Mouse (Mus musculus): Measurements from ENCODE around the gene Fyttd1. TPM values are rescaled to one million over a fixed set of nuclear protein-coding genes. Genes with fewer than 3 reads are reported as not detected.

The Fyttd1 gene
- polyA plus RNA-seq, 1 experiment from 2014 or later = 156 TPM

DNA sequence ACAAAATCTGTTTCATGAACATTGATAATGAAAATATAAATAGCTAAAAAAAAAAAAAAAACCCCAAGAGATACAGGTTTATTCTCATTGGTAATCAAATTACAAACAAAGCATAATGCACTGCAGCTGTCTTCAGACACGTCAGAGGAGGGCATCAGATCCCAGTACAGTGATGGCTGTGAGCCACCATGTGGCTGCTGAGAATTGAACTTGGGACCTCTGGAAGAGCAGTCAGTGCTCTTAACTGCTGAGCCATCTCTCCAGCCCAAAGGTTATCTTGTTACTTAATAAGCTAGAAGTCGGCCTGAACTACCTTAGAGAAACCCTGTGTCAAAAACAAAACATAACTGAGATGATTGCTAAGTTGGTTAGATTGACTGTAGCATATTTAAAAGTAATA lies 12.6 kb downstream of the Fyttd1 start:
- DNase-seq (ENCODE audit: low spot score) (no peak), ATAC-seq (replicated peaks; ENCODE audit: insufficient number of reproducible peaks, low FRiP score, low TSS enrichment, low read depth) (no peak)
- no peak overlapping the region for H3K4me2 ChIP-seq (ENCODE audit: low read depth, low read length)
- H3K4me1 ChIP-seq (ENCODE audit: control insufficient read depth, insufficient read depth, low read length) = no peaks in the 10 kb centered on the region
- H3K27me3 ChIP-seq (ENCODE audit: control insufficient read depth, insufficient read depth, low read length) = no peaks in the 10 kb centered on the region
- no peak overlapping the region for H3K9ac ChIP-seq (replicated peaks; ENCODE audit: low read length)
- H3K9me3 ChIP-seq (replicated peaks; ENCODE audit: control insufficient read depth, low read length) = no peaks in the 10 kb centered on the region
- H3K27ac ChIP-seq (replicated peaks; ENCODE audit: low read depth, low read length) = no peak overlapping the region
- H3K36me3 ChIP-seq (replicated peaks; ENCODE audit: control insufficient read depth, insufficient read depth, low read depth, low read length) = no peaks in the 10 kb centered on the region; the same call in 1 of the 2 replicates
- WGBS = 47% methylated on average over 2 of the region's 2 CpGs
- no peak overlapping the region for H3K4me3 ChIP-seq (ENCODE audit: low read depth, low read length)

DNA sequence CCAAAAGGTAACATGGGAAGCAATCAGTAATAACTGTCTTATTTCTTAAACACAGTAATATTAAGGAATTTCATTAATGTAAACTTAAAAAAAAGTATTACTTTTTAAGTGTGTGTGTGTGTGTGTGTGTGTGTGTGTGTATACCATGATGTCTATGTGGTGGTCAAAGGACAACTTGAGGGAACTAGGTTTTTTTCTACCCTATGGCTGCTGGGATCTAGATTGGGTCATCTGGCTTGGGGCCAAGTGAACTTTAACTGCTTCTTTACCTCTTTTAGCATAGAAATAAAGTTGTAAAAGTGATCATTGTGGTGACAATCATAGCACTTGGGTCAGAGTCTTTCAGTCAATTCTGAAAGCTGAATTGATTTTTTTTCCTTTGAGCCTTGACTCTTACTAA lies 18.8 kb downstream of the Fyttd1 start:
- DNase-seq (ENCODE audit: low spot score) = no peak
- Histone ChIP-seq H3K36me3 (replicated peaks; ENCODE audit: control insufficient read depth, insufficient read depth, low read depth, low read length) (peaks cover 3% of the 10 kb centered on the region), H3K27me3 (ENCODE audit: control insufficient read depth, insufficient read depth, low read length) (no peaks in the 10 kb centered on the region), H3K27ac (replicated peaks; ENCODE audit: low read depth, low read length) (no peak overlapping the region), H3K4me2 (ENCODE audit: low read depth, low read length) (no peak overlapping the region), H3K4me1 (ENCODE audit: control insufficient read depth, insufficient read depth, low read length) (no peaks in the 10 kb centered on the region), H3K9me3 (replicated peaks; ENCODE audit: control insufficient read depth, low read length) (no peaks in the 10 kb centered on the region), H3K9ac (replicated peaks; ENCODE audit: low read length) (no peak overlapping the region), H3K4me3 (ENCODE audit: low read depth, low read length) (no peak overlapping the region)
- no peak for ATAC-seq (replicated peaks; ENCODE audit: insufficient number of reproducible peaks, low FRiP score, low TSS enrichment, low read depth)

DNA sequence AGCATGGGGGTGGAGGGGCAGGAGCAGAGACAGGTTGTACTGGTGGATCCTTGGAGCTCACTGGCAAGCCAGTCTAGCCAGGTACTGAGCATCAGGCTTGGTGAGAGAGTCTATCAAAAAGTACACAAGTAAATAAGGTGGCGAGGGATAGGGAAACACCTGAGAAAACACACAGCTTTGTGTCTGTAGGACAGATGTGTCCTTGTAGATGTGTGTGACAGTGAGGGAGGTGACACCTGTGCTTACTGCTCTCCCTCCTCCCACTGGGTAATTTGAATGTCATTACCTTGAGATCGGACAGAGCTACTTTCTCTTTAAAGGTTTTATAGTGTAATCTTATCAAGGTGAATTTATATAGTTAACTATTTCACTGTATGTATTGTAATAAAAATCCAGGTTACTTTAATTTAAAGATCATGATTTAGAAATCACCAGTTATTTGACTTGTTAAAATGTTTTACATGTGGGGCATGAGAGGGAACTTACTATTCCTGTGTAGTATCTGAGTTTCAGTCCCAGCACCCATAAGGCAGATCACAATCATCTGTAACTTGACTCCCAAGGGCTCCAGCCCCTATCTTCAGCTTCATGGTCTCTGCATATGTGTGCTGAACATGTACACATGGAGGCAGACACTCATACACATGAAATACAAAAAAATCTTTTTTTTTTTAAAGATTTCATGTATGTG lies 24.2 kb downstream of the Fyttd1 start:
- Histone ChIP-seq H3K9ac (replicated peaks; ENCODE audit: low read length) (no peak overlapping the region), H3K4me1 (ENCODE audit: control insufficient read depth, insufficient read depth, low read length) (no peaks in the 10 kb centered on the region), H3K36me3 (replicated peaks; ENCODE audit: control insufficient read depth, insufficient read depth, low read depth, low read length) (no peaks in the 10 kb centered on the region), H3K4me3 (ENCODE audit: low read depth, low read length) (no peak overlapping the region), H3K9me3 (replicated peaks; ENCODE audit: control insufficient read depth, low read length) (no peaks in the 10 kb centered on the region), H3K27me3 (ENCODE audit: control insufficient read depth, insufficient read depth, low read length) (no peaks in the 10 kb centered on the region), H3K27ac (replicated peaks; ENCODE audit: low read depth, low read length) (no peak overlapping the region), H3K4me2 (ENCODE audit: low read depth, low read length) (no peak overlapping the region)
- 89% methylated on average over 2 of the region's 2 CpGs for WGBS
- ATAC-seq (replicated peaks; ENCODE audit: insufficient number of reproducible peaks, low FRiP score, low TSS enrichment, low read depth) (no peak), DNase-seq (ENCODE audit: low spot score) (no peak)

DNA sequence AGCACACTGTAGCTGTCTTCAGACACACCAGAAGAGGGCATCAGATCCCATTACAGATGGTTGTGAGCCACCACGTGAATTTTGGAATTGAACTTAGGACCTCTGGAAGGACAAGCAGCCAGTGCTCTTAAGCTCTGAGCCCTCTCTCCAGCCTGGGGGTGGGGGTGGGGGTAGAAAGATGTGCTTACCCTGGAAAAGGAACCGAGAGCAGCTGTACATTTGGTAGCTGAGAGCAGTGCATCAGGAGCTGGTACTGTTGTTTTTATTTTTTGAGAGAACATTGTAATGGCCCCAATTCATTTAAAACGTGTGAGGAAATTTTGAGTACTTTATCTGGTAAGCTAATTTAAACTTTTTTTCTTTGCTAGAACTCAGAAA lies 24.7 kb downstream of the Fyttd1 start:
- H3K4me2 ChIP-seq (ENCODE audit: low read depth, low read length) = no peak overlapping the region
- no peaks in the 10 kb centered on the region for H3K4me1 ChIP-seq (ENCODE audit: control insufficient read depth, insufficient read depth, low read length)
- no peaks in the 10 kb centered on the region for H3K27me3 ChIP-seq (ENCODE audit: control insufficient read depth, insufficient read depth, low read length)
- DNase-seq (ENCODE audit: low spot score) = no peak
- ATAC-seq (replicated peaks; ENCODE audit: insufficient number of reproducible peaks, low FRiP score, low TSS enrichment, low read depth) = no peak
- no peaks in the 10 kb centered on the region for H3K36me3 ChIP-seq (replicated peaks; ENCODE audit: control insufficient read depth, insufficient read depth, low read depth, low read length)
- H3K27ac ChIP-seq (replicated peaks; ENCODE audit: low read depth, low read length) = no peak overlapping the region
- no peak overlapping the region for H3K4me3 ChIP-seq (ENCODE audit: low read depth, low read length)
- no peak overlapping the region for H3K9ac ChIP-seq (replicated peaks; ENCODE audit: low read length)
- 77% methylated on average over 3 of the region's 3 CpGs for WGBS
- H3K9me3 ChIP-seq (replicated peaks; ENCODE audit: control insufficient read depth, low read length) = no peaks in the 10 kb centered on the region

DNA sequence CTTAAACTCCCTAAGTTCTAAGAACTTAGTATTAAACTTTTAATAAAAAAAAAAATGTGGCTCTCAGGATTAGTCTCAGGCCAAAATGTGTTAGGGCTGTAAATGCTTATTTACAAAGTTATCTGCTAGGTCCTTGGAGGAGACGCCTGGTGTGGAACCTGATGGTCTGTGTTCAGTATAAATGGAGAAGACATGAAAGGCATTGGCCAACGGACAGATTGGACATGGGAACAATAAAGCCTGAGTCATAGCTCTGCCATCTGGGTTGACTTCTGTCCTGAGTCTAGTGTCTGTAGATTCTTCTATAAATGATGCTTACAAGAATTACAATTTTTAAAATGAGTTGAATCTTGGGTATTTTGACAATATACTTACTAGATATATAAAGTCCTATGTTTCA lies 28.9 kb downstream of the Fyttd1 start:
- H3K9me3 ChIP-seq (replicated peaks; ENCODE audit: control insufficient read depth, low read length) = no peaks in the 10 kb centered on the region
- no peak overlapping the region for H3K9ac ChIP-seq (replicated peaks; ENCODE audit: low read length)
- no peak overlapping the region for H3K4me2 ChIP-seq (ENCODE audit: low read depth, low read length)
- DNase-seq (ENCODE audit: low spot score) = no peak
- no peaks in the 10 kb centered on the region for H3K4me1 ChIP-seq (ENCODE audit: control insufficient read depth, insufficient read depth, low read length)
- no peak overlapping the region for H3K4me3 ChIP-seq (ENCODE audit: low read depth, low read length)
- no peaks in the 10 kb centered on the region for H3K27me3 ChIP-seq (ENCODE audit: control insufficient read depth, insufficient read depth, low read length)
- H3K27ac ChIP-seq (replicated peaks; ENCODE audit: low read depth, low read length) = no peak overlapping the region
- WGBS = 93% methylated on average over 2 of the region's 2 CpGs
- no peak for ATAC-seq (replicated peaks; ENCODE audit: insufficient number of reproducible peaks, low FRiP score, low TSS enrichment, low read depth)
- H3K36me3 ChIP-seq (replicated peaks; ENCODE audit: control insufficient read depth, insufficient read depth, low read depth, low read length) = no peaks in the 10 kb centered on the region

DNA sequence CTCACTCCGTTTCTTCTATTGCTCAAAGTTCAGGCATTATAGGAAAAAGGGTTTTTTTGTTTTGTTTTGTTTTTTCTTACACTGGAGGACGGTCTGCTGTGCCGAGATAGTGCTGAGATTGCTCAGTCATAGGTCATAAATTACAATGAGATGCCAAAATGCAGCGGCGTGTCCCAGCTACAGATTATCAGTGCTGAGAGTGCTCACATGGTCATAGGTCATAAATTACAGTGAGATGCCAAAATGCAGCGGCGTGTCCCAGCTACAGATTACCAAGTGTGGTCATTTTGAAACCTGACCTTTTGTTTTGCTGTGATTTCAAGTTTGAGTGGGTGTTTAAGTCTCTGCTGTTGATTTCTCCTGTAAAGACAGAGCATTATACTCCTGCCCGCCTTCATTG lies 29.4 kb downstream of the Fyttd1 start:
- no peaks in the 10 kb centered on the region for H3K9me3 ChIP-seq (replicated peaks; ENCODE audit: control insufficient read depth, low read length)
- 91% methylated on average over 8 of the region's 8 CpGs for WGBS
- no peaks in the 10 kb centered on the region for H3K27me3 ChIP-seq (ENCODE audit: control insufficient read depth, insufficient read depth, low read length)
- no peak for DNase-seq (ENCODE audit: low spot score)
- no peak overlapping the region for H3K9ac ChIP-seq (replicated peaks; ENCODE audit: low read length)
- H3K36me3 ChIP-seq (replicated peaks; ENCODE audit: control insufficient read depth, insufficient read depth, low read depth, low read length) = no peaks in the 10 kb centered on the region
- no peak overlapping the region for H3K27ac ChIP-seq (replicated peaks; ENCODE audit: low read depth, low read length)
- H3K4me3 ChIP-seq (ENCODE audit: low read depth, low read length) = no peak overlapping the region
- H3K4me2 ChIP-seq (ENCODE audit: low read depth, low read length) = no peak overlapping the region
- no peaks in the 10 kb centered on the region for H3K4me1 ChIP-seq (ENCODE audit: control insufficient read depth, insufficient read depth, low read length)
- ATAC-seq (replicated peaks; ENCODE audit: insufficient number of reproducible peaks, low FRiP score, low TSS enrichment, low read depth) = no peak

DNA sequence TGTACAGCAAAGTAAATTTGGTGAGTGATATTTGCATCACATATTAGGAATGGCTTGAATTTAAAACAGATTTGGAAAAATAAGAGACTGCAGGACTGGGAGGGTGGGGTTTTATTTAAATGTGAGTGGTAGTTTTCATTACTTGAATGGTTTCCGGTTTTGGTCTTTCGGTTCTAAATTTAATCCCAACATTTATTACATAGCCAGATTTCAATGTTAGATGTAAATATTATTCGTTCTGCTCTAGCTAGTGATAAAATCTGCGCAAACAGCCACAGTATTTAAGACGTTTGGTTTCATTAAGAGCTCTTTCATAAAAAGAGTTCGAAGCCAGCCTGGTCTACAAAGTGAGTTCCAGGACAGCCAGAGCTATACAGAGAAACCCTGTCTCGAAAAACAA lies 35.9 kb downstream of the Fyttd1 start:
- WGBS = 66% methylated on average over 7 of the region's 7 CpGs
- no peaks in the 10 kb centered on the region for H3K27me3 ChIP-seq (ENCODE audit: control insufficient read depth, insufficient read depth, low read length)
- H3K27ac ChIP-seq (replicated peaks; ENCODE audit: low read depth, low read length) = no peak overlapping the region
- ATAC-seq (replicated peaks; ENCODE audit: insufficient number of reproducible peaks, low FRiP score, low TSS enrichment, low read depth) = no peak
- no peak overlapping the region for H3K9ac ChIP-seq (replicated peaks; ENCODE audit: low read length)
- H3K4me1 ChIP-seq (ENCODE audit: control insufficient read depth, insufficient read depth, low read length) = no peaks in the 10 kb centered on the region; the same call in 1 of the 2 replicates
- H3K4me2 ChIP-seq (ENCODE audit: low read depth, low read length) = no peak overlapping the region
- no peaks in the 10 kb centered on the region for H3K36me3 ChIP-seq (replicated peaks; ENCODE audit: control insufficient read depth, insufficient read depth, low read depth, low read length)
- H3K9me3 ChIP-seq (replicated peaks; ENCODE audit: control insufficient read depth, low read length) = no peaks in the 10 kb centered on the region
- no peak overlapping the region for H3K4me3 ChIP-seq (ENCODE audit: low read depth, low read length)
- DNase-seq (ENCODE audit: low spot score) = no peak

DNA sequence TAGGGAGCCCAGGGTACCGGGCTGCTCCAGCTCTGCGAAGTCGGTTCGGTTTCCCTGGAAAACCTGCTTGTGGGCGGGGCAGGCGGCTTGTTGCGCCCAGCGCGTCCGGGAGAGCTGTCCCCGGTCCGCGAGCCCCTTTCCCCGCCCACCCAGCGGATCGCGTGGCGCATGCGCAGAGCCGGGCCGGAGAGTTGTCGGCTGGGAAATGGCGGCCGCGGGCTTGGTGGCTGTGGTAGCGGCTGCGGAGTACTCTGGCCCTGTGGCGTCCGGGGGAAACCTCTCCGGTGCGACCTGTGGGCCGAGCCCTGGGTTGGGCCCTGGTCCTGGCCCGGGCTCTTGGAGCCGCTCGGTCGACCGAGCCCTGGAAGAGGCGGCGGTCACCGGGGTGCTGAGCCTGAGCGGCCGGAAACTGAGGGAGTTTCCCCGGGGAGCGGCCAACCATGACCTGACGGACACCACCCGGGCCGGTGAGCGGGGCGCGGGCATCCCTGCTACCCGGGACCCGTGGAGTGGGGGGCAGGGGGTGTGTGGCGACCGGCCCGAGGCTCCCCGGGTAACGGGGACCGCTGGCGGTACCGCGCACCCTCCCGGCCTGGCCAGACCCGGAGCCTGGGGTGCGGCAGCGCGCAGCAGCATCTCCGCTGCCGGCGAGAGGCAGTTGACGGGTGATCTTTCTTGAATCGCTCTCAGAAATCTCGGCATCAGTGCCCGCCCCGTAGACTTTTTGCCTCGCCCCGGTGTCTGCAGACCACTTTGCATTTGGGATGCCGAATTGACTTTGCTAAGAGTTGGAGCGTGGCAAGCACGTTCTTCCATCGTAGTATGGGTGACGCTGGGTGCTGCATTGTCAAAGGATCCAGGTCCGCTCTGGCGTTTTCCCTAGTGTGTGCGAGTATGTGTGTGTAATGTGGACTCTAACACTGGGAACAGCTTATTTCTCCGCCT lies 36.9 kb downstream of the Fyttd1 start, which contains the start of gene Lrch3:
Lrch3 (plus strand) TSS at position 164 of the 945 bp plus-strand sequence.
- H3K9me3 ChIP-seq (replicated peaks; ENCODE audit: control insufficient read depth, low read length) = no peaks in the 10 kb centered on the region
- H3K9ac ChIP-seq (replicated peaks; ENCODE audit: low read length) = peak within 1 kb of the TSS; percentile 97
- peak within 1 kb of the TSS; percentile 72 for H3K4me2 ChIP-seq (ENCODE audit: low read depth, low read length)
- peak within 1 kb of the TSS; percentile 80; the same call in 1 of the 2 replicates for H3K27ac ChIP-seq (replicated peaks; ENCODE audit: low read depth, low read length)
- H3K4me3 ChIP-seq (ENCODE audit: low read depth, low read length) = peak within 1 kb of the TSS; percentile 98
- no peaks in the 10 kb centered on the region for H3K27me3 ChIP-seq (ENCODE audit: control insufficient read depth, insufficient read depth, low read length)
- ATAC-seq (replicated peaks; ENCODE audit: insufficient number of reproducible peaks, low FRiP score, low TSS enrichment, low read depth) (peak; percentile 90), DNase-seq (ENCODE audit: low spot score) (peak; percentile 95)
- no peaks in the 10 kb centered on the region for H3K36me3 ChIP-seq (replicated peaks; ENCODE audit: control insufficient read depth, insufficient read depth, low read depth, low read length)
- WGBS = under 1% methylated on average over 85 of the region's 85 CpGs
- no peaks in the 10 kb centered on the region; the same call in 1 of the 2 replicates for H3K4me1 ChIP-seq (ENCODE audit: control insufficient read depth, insufficient read depth, low read length)
